Mouse (Mus musculus) embryonic stem cell, embryonic (primary cell): Measurements from ENCODE around the gene Irx2.

Source experiments
- CTCF ChIA-PET, 4 experiments: fragments of 300-600 bp in 2 of 4; fragments of 350-600 bp in 2 of 4; sonication (Branson Sonifier 250); formaldehyde crosslinking; loops; one replicate each; lab custom pipeline; 2022; ENCODE audit warnings: inconsistent platforms in 2 of 4; lab: Charles Lee
- POLR2A ChIA-PET, 4 experiments: fragments of 300-600 bp in 2 of 4; fragments of 350-600 bp in 2 of 4; sonication (Branson Sonifier 250); formaldehyde crosslinking; loops; one replicate each; lab custom pipeline; 2022; ENCODE audit warnings: antibody characterized with exemption in 4 of 4, inconsistent platforms in 1 of 4; lab: Charles Lee

Gene Irx2

DNA sequence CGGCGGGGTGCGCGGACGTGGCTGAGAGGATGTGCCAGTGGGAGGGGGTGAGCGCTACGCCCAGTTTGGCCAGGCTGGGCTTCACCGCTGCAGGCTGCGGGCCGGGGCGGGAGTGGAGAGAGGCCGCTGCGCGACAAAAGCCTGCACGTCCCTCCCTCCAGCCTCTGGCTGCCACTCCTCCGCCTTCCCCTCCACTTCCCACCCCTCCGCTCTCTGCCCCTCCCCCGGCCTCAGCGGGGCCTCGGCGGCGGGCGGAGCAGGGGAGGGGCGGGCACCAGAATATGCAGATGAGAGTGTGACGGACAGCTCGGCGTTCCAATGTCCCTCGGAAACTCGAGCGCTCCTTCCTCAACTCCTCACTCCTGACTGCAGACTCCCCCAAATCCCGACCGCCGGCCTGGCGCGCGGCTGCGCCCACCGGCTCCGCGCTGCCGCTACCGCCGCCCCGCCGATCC is at the start of gene Irx2:
Gene Irx2, plus strand, starts transcription at position 359 of the 455 bp plus-strand sequence.
- ChIA-PET POLR2A (interaction anchor here (0.6 to 4.1 kb wide), 9 partner anchors 10 to 1649 kb away, joined by 3 to 33 read pairs (median 4); no protein-coding TSS in a partner anchor), CTCF (interaction anchor here in 3 of 4 experiments (1.2 to 2.5 kb wide), 5 partner anchors 10 to 586 kb away, joined by 4 to 18 read pairs (median 8); no protein-coding TSS in a partner anchor)

DNA sequence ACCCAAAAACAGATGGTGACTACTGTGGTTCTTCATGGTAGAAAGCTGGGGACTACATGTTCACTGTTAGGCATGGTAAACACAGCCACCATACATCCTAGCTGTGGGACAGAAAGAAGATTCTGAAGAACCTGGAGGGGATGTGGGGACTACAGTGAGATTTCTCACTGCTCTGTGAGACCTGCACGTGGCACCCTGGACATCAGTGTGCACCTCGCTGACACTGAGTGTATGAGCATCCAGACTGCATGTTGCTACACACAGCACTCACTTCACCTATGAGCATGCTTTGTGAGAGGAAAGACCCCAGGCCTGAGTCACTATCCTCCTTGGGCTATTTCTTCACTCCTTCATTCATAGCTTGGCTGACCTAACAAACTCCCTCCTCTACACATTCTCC is 47.3 kb upstream of the Irx2 start:
- ChIA-PET CTCF (no interaction called here), POLR2A (no interaction called here)

DNA sequence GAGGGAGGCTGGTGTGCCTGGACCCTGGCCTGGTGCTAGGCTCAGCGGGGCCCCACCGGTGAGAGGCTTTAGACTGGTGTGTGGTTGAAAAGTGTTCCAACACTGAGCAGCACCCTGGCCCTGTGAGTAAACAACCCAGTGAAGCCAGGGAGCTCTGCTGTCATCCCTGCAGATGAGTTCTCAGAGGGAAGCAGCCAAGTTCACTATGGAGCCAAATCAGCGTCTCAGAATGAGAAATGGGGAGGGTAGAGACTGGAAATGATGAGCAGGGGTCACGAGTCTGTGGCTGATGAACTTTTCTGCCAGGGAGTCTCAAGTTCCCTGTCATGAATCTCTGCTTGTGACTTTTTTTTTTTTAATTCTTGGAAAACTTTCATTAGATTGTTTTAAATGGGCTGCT is 36.1 kb upstream of the Irx2 start:
- CTCF ChIA-PET, result no interaction called here
- POLR2A ChIA-PET, result interaction anchor here in 1 of 4 experiments (0.7 to 1.2 kb wide), 2 partner anchors 13 to 187 kb away, joined by 3 read pairs; no protein-coding TSS in a partner anchor

DNA sequence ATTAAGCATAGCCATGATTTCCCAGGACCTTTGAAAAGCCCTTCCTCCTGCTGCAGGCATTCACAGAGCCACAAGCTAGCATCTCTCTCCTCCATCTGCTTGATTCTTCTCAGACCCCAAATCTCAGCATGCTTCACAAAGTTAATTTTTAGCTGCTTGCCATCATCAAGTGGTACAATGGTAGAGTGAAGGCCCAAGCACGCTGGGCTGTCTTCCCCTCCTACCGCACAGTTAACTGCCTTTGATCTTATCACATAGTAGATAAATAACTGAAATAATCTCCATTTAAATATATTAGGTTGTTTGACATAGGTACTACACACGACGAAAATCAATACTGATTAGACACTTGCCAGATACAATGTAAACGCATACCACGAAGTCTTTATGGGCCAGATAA is 35.3 kb upstream of the Irx2 start:
- POLR2A ChIA-PET, result interaction anchor here in 1 of 4 experiments (0.7 kb wide), 1 partner anchor 188 kb away, joined by 3 read pairs; no protein-coding TSS in a partner anchor
- CTCF ChIA-PET, result no interaction called here

DNA sequence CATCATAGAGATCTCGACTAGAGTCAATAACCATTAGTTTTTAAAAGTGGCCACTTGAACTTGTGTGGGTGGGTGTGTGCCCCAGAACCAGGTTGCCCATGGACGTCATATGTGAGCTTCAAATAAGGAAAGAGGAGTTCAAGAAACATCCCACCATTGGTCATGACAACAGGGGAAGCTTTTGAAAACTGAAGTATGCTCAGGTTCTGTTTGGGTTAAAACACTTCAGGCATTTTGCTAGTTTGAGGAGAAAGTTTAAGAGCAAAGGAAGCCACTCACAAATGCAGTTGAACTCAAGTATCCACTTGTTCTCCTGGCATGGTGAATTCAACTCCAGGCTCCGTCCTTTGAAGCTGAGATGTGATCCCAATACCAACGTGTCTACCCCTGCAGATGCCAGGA is 34.9 kb upstream of the Irx2 start:
- ChIA-PET CTCF (no interaction called here), POLR2A (no interaction called here)

DNA sequence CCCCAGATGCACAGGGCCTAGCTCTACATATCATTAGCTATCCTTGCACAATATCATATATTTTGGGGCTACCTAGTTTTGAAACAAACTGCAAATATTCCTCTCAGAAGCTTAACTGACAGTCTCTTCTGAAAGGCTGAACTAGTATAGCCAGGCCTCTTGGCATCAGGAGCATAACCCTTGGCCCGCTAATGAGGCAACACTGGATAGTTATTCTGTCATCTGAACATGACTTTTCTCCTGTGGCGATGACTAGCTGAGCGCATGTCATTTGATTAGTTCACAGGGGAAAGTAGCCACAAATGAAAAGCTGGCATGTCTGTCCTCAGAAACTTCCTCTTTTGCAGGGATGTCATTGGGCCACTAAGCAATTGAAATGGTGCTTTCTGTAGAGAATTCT is 29.4 kb upstream of the Irx2 start:
- ChIA-PET CTCF (no interaction called here), POLR2A (no interaction called here)

DNA sequence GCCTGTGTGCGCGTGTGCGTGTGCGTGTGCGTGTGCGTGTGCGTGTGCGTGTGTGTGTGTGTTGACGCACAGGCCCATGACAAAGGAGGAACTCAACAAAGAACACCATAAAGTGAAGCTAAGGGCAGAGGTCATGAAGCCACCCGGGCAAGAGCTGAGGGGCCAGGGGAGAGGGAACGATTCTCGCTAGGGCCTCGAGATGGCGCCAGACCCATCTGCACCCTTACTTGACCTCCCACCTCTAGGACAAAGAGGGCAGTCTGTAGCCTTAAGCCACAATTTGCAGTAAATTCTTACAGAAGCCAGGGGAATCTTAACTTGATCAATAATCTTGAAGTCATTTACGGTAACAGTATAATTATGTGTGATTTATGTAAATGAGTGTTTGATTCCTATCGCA is 19.9 kb upstream of the Irx2 start:
- CTCF ChIA-PET, result interaction anchor here (0.5 to 1.7 kb wide), 12 partner anchors 14 to 1453 kb away, joined by 3 to 13 read pairs (median 3); partner anchors contain the start of genes Cep72 (in 1 of the 4) and Irx2 (in 1 of the 4)
- POLR2A ChIA-PET, result interaction anchor here in 1 of 4 experiments (0.8 kb wide), 1 partner anchor 21 kb away, joined by 3 read pairs; no protein-coding TSS in a partner anchor

DNA sequence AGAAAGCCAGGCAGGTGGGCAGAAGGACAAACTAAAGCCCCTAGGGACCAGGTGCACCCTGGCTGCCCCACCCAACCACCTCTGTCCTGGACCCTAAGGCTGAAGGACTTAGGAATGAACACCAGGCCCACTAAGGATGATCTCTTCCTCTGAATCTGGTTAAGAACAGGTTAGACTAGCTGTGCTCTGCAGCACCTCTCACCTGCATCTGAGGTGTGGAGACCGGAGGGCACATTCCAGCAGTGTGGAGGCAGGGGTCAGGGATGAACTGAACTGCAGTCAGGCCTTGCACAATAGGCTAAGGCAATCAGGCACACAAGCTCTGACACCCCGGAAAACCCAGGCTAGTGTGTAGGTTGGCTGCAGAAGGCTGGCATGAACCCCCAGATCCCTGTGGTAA is 18.3 kb upstream of the Irx2 start:
- ChIA-PET POLR2A (no interaction called here), CTCF (no interaction called here)

DNA sequence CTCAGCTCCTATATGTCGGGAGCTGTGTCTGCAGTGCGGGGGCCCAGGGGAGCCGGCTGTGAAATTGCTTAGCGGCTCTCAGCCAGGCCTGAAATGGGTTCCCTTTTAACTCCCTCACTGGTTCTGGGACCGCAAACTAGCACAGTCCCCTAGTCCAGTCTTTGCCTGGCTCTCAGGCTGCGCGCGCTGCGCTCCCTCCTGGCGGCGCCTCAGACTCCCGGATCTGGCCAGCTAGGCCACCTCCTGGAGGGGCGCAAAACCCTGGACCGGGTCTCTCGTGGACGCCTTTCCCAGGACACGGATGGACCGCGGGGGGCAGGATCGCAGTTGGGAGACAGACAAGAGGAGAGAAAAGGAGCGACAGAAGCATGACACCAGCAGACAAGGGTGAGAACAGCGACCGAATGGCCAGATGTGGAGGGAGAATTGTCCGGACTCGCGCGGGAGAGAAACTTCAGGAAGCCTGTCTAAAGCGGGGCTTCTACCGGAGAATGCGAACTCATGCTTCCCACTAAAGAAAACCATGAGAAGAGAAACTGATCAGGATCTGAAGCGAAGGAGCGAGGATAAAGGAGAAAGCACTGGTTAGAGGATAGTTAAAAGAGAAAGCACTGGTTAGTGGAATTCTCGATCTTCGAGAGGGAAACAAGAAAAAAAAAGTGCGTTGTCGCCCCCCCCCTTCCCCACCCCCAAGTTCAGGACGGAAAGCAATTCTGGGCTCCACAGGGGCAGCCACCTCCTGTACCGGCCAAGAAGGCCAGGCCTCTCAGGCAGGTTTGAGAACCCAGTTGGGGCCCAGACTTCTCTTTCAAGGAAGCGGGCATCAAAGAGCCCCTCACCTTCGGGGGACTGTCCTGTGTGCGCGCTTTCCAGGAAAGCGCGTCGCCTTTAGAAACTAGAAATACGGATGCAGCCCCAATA is 4.4 kb upstream of the Irx2 start:
- ChIA-PET CTCF (interaction anchor here in 1 of 4 experiments (1.2 kb wide), 1 partner anchor 17 kb away, joined by 4 read pairs; no protein-coding TSS in a partner anchor), POLR2A (interaction anchor here in 1 of 4 experiments (0.7 kb wide), 1 partner anchor 16 kb away, joined by 4 read pairs; no protein-coding TSS in a partner anchor)

DNA sequence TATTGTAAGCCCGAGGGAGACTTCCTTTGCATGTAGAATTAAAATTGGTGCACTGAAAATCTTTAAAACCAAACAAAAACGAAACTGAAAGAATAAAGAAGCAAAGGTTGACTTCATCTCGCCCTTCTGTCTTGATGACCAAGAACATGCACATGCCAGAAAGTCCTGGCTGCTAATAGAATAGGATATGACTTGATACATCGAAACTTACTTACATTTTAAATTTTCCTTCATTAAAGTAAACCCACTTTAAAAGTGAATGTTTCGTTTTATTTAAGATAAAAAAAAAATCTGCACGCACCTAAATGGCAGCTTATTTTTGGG is 3.8 kb upstream of the Irx2 start:
- POLR2A ChIA-PET, result interaction anchor here in 1 of 4 experiments (0.7 kb wide), 1 partner anchor 16 kb away, joined by 4 read pairs; no protein-coding TSS in a partner anchor
- CTCF ChIA-PET, result interaction anchor here in 2 of 4 experiments (0.6 to 1.4 kb wide), 2 partner anchors 14 to 656 kb away, joined by 4 to 9 read pairs; no protein-coding TSS in a partner anchor

DNA sequence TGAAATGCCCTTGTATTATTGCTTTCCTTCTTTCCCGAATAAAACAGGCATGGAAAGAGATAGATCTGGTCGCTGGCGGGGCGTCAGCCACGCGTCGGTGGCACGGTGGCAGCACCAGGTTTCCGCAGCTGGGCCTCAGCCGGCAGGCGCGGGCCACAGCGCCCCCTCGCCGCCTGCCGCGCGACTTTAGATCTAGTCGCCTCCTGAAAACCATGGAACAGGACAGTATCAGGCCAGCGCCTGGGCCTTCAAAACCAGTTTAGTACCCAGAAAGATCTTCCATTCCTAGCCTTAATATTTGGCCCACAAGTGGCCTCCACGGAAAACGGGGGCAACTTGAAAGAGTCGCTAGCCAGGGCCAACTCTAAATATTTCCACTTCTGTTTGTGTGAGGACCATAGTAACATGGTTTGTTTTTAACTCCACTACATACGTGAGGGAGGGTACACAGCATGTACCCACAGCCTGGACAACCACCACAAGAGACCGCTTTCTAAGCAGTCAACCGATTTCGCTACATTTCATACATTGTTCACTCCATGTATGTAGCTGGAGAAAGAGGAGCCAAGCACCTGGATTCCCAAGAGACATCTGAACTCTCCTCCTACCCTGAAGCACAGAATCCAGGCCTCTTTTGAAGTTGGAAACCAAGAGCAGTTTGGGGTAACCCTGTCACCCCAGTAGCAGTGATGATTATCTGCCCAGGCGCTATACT is 3.2 kb upstream of the Irx2 start:
- CTCF ChIA-PET, result interaction anchor here in 3 of 4 experiments (0.6 to 1.4 kb wide), 4 partner anchors 14 to 656 kb away, joined by 3 to 9 read pairs (median 4); no protein-coding TSS in a partner anchor
- POLR2A ChIA-PET, result interaction anchor here in 2 of 4 experiments (0.7 to 1.4 kb wide), 2 partner anchors 9 to 15 kb away, joined by 3 to 4 read pairs; no protein-coding TSS in a partner anchor

DNA sequence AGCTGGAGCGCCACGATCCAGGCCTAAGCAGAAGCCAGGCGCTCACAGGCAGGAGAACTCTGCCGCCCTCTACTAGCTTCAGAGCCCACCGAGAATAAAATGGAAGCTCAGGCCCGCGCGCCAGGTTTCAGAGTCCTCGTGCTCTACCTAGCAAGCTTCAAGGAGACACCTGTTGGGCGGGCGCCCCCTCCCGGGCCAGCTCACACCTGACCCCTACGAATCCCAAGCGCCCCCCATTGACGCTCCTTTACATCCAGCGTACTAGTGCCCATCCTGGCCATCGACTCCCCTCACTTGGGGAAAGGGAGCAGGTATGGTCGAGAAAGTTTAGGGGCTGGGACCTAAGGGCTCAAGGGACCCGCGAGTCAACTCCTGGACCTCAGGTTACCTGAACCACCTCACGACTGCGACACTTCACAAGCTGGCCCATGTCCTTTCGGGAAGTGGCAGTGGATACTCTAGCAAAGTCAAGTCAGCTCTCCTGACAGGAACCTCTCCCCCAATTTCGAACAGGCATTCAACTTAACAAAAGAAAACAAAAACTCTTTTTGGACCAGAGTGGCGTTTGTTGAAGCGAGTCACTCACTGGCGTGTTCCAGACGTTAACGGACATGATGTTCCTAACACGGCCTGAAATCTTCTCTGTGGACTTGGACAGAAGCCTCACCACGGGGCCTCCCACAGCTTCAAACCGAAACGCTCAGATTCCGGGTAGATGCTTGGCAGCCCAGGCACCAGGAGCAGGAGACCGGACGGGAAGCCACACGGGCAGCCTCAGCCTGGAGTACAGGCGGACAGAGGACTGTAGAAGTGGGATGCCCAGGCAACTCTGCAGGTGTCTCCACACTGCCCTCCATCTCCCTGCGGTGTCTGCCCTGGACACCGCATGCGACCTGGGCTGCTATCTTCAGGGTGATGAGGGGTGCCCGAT is 964 bp upstream of the Irx2 start:
- ChIA-PET CTCF (interaction anchor here (0.5 to 2.5 kb wide), 12 partner anchors 10 to 875 kb away, joined by 3 to 18 read pairs (median 4); no protein-coding TSS in a partner anchor), POLR2A (interaction anchor here (0.5 to 4.1 kb wide), 7 partner anchors 11 to 683 kb away, joined by 3 to 33 read pairs (median 5); no protein-coding TSS in a partner anchor)

DNA sequence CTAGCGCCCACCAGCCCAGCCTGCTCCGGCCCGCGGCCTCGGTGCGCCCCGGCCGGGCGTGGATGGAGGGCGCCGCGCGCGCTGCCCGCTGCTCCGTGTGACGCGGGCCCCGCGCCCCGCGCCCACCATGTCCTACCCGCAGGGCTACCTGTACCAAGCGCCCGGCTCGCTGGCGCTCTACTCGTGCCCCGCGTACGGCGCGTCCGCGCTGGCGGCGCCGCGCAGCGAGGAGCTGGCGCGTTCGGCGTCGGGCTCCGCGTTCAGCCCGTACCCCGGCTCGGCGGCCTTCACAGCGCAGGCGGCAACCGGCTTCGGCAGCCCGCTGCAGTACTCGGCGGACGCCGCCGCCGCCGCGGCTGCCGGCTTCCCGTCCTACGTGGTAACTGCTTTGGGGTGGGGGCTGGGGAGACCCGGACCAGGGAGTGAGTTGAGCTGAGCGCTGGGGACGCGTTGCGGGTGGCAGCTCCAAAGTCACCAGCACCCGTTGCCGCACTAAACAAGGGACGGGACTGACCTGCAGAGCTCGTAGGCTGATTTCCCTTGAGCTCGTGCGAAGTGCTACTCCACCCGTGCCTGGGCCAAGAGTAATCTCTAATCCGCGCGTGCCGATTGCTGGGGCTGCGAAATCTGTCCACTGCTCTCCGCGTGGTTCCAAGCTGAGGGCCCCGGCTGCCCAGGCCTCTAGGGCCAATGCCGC is 463 bp downstream of the Irx2 start:
- CTCF ChIA-PET, result interaction anchor here in 3 of 4 experiments (1.2 to 2.5 kb wide), 6 partner anchors 9 to 671 kb away, joined by 3 to 18 read pairs (median 6); no protein-coding TSS in a partner anchor
- POLR2A ChIA-PET, result interaction anchor here (0.6 to 4.1 kb wide), 14 partner anchors 10 to 1650 kb away, joined by 3 to 33 read pairs (median 4); no protein-coding TSS in a partner anchor

DNA sequence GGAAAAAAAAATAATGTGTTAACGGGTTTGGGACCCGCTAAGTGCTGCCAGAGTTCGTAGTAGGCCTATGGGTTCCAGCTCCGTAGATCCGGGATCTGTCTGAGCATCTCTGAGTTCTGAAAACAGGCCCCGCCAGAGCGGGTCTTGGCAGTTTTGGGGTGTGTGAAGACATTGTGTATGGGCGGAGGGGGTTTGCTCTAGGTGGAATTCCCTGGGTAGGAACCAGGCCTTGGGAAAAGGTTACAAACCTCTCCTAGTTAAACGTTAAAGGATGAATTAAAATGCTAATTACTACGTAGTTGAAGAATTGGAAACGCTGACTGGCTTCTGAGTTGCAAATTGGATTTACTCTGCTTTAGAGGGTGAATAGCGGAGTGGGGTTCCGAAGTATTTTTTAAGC is 1.2 kb downstream of the Irx2 start:
- ChIA-PET CTCF (interaction anchor here in 3 of 4 experiments (1.2 to 2.5 kb wide), 4 partner anchors 9 to 671 kb away, joined by 3 to 18 read pairs (median 8); no protein-coding TSS in a partner anchor), POLR2A (interaction anchor here (0.6 to 4.1 kb wide), 12 partner anchors 9 to 1651 kb away, joined by 3 to 33 read pairs (median 4); no protein-coding TSS in a partner anchor)

DNA sequence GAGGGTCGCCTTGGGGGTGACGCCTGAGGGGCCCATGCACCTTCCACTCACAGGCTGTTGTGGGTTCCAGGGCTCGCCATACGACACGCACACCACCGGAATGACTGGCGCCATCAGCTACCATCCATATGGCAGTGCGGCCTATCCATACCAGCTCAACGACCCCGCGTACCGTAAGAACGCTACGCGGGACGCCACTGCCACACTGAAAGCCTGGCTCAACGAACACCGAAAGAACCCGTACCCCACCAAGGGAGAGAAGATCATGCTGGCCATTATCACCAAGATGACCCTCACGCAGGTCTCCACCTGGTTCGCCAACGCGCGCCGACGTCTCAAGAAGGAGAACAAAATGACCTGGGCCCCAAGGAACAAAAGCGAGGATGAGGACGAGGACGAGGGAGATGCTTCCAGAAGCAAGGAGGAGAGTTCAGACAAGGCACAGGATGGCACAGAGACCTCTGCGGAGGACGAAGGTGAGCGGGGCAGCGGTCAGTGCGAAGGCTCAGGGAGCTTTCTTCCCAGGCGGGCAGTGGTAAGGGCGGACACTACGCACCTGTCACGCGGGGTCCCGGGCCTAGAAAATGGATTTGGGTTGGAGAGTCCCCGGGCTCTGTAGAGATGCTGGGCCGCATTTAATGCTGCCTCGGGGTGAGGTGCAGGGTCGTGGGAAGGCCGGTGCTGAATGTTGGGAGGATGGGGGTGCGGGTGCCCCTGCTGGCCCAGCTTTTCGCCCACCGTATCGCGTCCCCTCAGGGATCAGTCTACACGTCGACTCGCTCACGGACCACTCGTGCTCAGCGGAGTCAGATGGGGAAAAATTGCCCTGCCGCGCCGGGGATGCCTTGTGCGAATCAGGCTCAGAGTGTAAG is 2.1 kb downstream of the Irx2 start:
- CTCF ChIA-PET, result interaction anchor here in 1 of 4 experiments (2.5 kb wide), 1 partner anchor 8 kb away, joined by 18 read pairs; no protein-coding TSS in a partner anchor
- POLR2A ChIA-PET, result interaction anchor here in 3 of 4 experiments (0.5 to 4.1 kb wide), 6 partner anchors 8 to 674 kb away, joined by 3 to 33 read pairs (median 8); no protein-coding TSS in a partner anchor
